Mouse (Mus musculus) lung, postnatal 0 days (tissue): ENCODE measurements around the gene Hspa1l.
"Not testable (repeated sequence)": the region's sequence is repeated elsewhere in the genome, so short reads cannot be mapped to it uniquely, and the experiment has no call there.

Source experiments
- CTCF ChIP-seq: IDR thresholded peaks from 2 replicates; pipeline ENCODE4 v1.5.1; 2016; ENCODE audit warnings: antibody characterized with exemption, mild to moderate bottlenecking
- EP300 ChIP-seq: IDR thresholded peaks from 2 replicates; pipeline ENCODE4 v1.6.1; 2016; ENCODE audit warnings: antibody characterized with exemption, mild to moderate bottlenecking, control low read depth

DNA sequence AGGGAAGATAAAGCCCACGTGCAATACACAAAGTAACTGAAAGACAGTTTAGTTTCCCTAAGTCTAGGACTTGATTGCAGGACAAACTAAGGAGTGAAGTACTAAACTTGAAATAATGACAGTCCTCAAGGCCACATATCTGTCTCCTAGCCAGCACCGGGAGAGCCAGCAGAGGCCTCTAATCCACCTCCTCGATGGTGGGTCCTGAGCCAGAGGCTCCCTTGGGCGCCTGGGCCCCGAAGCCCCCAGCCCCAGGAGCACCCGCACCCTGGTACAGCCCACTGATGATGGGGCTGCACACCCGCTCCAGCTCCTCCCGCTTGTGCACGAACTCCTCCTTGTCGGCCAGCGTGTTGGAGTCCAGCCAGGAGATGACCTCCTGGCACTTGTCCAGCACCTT lies 2.7 kb upstream of the Hspa1l start, which contains the start of gene Gm20481:
- TF ChIP-seq CTCF, EP300: not testable (repeated sequence)
